Mouse (Mus musculus): Measurements from ENCODE around the gene A030005L19Rik. TPM values are rescaled to one million over a fixed set of nuclear protein-coding genes. Genes with fewer than 3 reads are reported as not detected.
"Not testable (repeated sequence)": the region's sequence is repeated elsewhere in the genome, so short reads cannot be mapped to it uniquely, and the experiment has no call there.

Gene A030005L19Rik
- polyA plus RNA-seq, 1 experiment = 1.6 TPM

DNA sequence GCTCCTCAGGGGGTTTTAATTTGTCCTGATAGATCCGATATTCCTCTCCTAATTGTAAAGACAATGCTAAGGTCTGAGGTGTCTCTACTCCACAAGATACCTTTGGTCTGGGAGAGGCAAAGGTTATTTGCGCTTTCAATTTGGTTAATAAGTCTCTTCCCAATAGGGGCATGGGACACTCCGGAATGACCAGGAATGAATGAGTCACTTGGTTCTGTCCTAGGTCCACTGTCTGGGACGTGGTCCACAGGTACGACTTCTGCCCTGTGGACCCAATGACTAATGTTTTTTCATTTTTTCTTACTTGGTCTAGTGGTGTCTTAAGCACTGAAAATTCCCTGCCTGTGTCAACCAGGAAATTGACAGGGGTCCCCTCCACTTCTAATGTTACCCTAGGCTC, 25.5 kb downstream of the A030005L19Rik start:
- Histone ChIP-seq H3K4me3 (ENCODE audit: insufficient read depth, low read length) (no peak overlapping the region), H3K27ac (ENCODE audit: insufficient read depth, low read depth, low read length) (no peak overlapping the region), H3K4me1 (ENCODE audit: control insufficient read depth, insufficient read depth, low read length) (no peaks in the 10 kb centered on the region)
- no peak for TF ChIP-seq CTCF (IDR thresholded peaks at IDR 0.05; ENCODE audit: low read depth, low read length)
- TF ChIP-seq POLR2A (IDR thresholded peaks at IDR 0.05; ENCODE audit: borderline replicate concordance, low read depth, low read length) = no peak

DNA sequence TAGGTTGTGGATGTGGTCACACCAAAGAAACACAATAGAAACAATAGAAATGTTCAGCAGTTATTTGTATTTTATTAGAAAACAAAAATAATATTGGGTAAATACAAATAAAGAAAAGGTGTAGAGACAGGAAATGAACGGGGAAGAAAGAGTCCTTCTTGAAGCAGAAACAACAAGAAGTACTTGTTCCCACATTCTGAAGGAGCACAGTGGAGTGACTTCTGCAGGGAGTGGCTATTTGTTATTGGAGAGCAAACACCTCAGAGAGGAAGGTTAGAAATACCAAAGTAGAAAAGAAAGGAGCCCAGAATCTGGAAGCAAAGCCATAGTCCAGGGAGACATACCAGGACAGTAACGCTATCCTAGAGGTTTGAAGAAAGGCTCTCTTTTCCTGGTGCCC, 29.4 kb downstream of the A030005L19Rik start:
- not testable (repeated sequence) for H3K4me1 ChIP-seq (ENCODE audit: control insufficient read depth, insufficient read depth, low read length); H3K4me3 ChIP-seq (ENCODE audit: insufficient read depth, low read length); H3K27ac ChIP-seq (ENCODE audit: insufficient read depth, low read depth, low read length)

DNA sequence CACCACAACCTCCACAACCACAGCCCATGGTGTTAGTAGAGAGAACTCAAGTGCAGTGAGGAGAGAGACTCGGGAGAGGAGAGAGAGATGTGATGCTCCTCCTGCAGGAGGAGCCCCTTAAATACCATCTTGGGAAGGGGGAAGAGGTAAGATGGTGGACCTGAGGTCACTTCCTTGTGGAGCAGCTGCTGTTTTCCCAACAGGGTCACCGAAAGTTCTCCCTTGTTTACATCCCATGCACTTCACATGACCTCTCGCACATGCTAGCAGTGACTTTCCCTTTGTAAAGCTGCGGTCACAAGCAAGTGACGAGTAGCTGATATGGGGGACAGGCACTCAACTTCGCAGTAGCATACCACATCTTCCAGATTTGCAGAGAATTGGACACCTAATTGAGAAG, 30.2 kb downstream of the A030005L19Rik start, which contains the start of gene A030003K21Rik:
TSS of gene A030003K21Rik (minus strand) at position 94 of the 400 bp plus-strand sequence.
- H3K27ac ChIP-seq (ENCODE audit: insufficient read depth, low read depth, low read length); H3K4me1 ChIP-seq (ENCODE audit: control insufficient read depth, insufficient read depth, low read length); H3K4me3 ChIP-seq (ENCODE audit: insufficient read depth, low read length): not testable (repeated sequence)

DNA sequence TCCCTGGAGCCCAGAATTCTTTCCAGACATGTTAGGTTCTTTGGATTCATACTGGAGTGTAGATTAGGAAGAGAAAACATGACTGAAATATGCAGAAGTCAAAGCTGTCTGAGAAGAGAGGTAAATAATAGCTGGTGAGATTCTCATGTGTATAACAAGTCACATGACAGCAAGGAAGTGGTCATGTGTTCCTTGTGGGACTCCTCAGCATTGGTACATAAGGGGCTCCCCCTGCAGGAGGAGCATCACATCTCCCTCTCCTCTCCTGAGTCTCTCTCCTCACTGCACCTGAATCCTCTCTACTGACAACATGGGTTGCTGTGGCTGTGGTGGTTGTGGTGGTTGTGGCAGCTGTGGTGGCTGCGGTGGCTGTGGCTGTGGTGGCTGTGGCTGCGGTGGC, 32.9 kb downstream of the A030005L19Rik start:
- not testable (repeated sequence) for H3K4me1 ChIP-seq (ENCODE audit: control insufficient read depth, insufficient read depth, low read length); H3K4me3 ChIP-seq (ENCODE audit: insufficient read depth, low read length); H3K27ac ChIP-seq (ENCODE audit: insufficient read depth, low read depth, low read length)

DNA sequence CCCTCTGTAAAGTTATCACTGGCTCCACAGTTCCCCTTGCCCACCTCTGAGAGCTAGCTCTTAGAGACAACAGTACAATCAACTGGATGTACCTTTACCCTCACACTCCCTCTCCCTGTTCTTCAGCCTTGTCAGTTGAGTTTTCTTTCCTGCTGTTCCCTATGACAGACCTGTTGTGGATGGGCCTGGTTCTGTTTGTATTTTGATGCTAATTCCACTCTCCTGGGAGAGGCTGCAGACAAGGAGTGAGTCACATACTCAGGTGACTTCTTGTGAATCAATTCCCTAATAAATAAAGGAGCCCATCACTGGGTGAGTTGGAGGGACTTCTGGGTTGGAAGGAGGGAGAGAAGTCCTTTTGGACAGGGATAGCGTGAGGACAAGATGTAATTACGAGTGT, 35.5 kb downstream of the A030005L19Rik start:
- TF ChIP-seq CTCF (IDR thresholded peaks at IDR 0.05; ENCODE audit: low read depth, low read length) = no peak
- TF ChIP-seq POLR2A (IDR thresholded peaks at IDR 0.05; ENCODE audit: borderline replicate concordance, low read depth, low read length) = no peak
- Histone ChIP-seq H3K4me3 (ENCODE audit: insufficient read depth, low read length) (no peak overlapping the region), H3K27ac (ENCODE audit: insufficient read depth, low read depth, low read length) (no peak overlapping the region), H3K4me1 (ENCODE audit: control insufficient read depth, insufficient read depth, low read length) (peaks cover 3% of the 10 kb centered on the region)

DNA sequence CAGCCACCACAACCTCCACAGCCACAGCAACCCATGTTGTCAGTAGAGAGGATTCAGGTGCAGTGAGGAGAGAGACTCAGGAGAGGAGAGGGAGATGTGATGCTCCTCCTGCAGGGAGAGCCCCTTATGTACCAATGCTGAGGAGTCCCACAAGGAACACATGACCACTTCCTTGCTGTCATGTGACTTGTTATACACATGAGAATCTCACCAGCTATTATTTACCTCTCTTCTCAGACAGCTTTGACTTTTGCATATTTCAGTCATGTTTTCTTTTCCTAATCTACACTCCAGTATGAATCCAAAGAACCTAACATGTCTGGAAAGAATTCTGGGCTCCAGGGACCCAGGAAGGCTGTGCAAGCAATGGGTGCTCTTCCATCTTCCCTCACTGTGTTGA, 42.8 kb downstream of the A030005L19Rik start, which contains the start of gene Gm7544:
TSS of gene Gm7544 (minus strand) at position 101 of the 400 bp plus-strand sequence.
- not testable (repeated sequence) for H3K27ac ChIP-seq (ENCODE audit: insufficient read depth, low read depth, low read length); H3K4me3 ChIP-seq (ENCODE audit: insufficient read depth, low read length); H3K4me1 ChIP-seq (ENCODE audit: control insufficient read depth, insufficient read depth, low read length)

DNA sequence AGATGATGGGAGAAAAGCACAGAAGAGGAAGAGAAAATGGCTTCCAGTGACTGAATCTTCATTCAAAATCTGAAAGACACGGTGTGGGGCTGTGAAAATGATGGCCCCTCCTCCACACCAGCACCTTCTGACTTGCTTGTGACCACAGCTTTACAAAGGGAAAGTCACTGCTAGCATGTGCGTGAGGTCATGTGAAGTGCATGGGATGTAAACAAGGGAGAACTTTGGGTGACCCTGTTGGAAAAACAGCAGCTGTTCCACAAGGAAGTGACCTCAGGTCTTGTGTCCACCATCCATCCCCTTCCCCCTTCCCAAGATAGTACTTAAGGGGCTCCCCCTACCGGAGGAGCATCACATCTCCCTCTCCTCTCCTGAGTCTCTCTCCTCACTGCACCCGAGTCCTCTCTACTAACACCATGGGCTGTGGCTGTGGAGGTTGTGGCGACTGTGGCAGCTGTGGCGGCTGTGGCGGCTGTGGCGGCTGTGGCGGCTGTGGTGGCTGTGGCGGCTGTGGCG, 46.8 kb downstream of the A030005L19Rik start, which contains the start of gene Gm47955:
TSS of gene Gm47955 (plus strand) at position 417 of the 516 bp plus-strand sequence.
- Histone ChIP-seq H3K27ac (ENCODE audit: insufficient read depth, low read depth, low read length) (no peak within 1 kb of the TSS), H3K4me1 (ENCODE audit: control insufficient read depth, insufficient read depth, low read length) (no peaks in the 10 kb centered on the region), H3K4me3 (ENCODE audit: insufficient read depth, low read length) (no peak within 1 kb of the TSS)
- TF ChIP-seq CTCF (IDR thresholded peaks at IDR 0.05; ENCODE audit: low read depth, low read length) (no peak), POLR2A (IDR thresholded peaks at IDR 0.05; ENCODE audit: borderline replicate concordance, low read depth, low read length) (no peak)

Other genes with a start within 250 kb of the A030005L19Rik start
- gene Mff, start 188.4 kb upstream of the A030005L19Rik start, polyA plus RNA-seq (2012; ENCODE audit: insufficient read depth, insufficient read length, missing spikeins) = 109 and 112 TPM in 2 replicates
- gene Tm4sf20, start 144.9 kb upstream of the A030005L19Rik start, polyA plus RNA-seq (2012; ENCODE audit: insufficient read depth, insufficient read length, missing spikeins) = not detected in 2 replicates
- gene Gm47791, start 142.1 kb upstream of the A030005L19Rik start, polyA plus RNA-seq (2012; ENCODE audit: insufficient read depth, insufficient read length, missing spikeins) = not detected in 2 replicates
- gene Agfg1, start 73.8 kb upstream of the A030005L19Rik start, polyA plus RNA-seq (2012; ENCODE audit: insufficient read depth, insufficient read length, missing spikeins) = 31.8 and 38.3 TPM in 2 replicates
- gene A030014E15Rik, start 11.6 kb downstream of the A030005L19Rik start, polyA plus RNA-seq (2012; ENCODE audit: insufficient read depth, insufficient read length, missing spikeins) = not detected in 2 replicates
- not detected in 2 replicates for gene Gm6217, start 18.1 kb downstream of the A030005L19Rik start, polyA plus RNA-seq (2012; ENCODE audit: insufficient read depth, insufficient read length, missing spikeins)
- gene A030003K21Rik, start 30.1 kb downstream of the A030005L19Rik start, polyA plus RNA-seq (2012; ENCODE audit: insufficient read depth, insufficient read length, missing spikeins) = not detected in 2 replicates
- not detected in 2 replicates for gene Gm7544, start 42.7 kb downstream of the A030005L19Rik start, polyA plus RNA-seq (2012; ENCODE audit: insufficient read depth, insufficient read length, missing spikeins)
- gene Gm47955, start 47.0 kb downstream of the A030005L19Rik start, polyA plus RNA-seq (2012; ENCODE audit: insufficient read depth, insufficient read length, missing spikeins) = not detected in 2 replicates
- gene Gm47959, start 87.2 kb downstream of the A030005L19Rik start, polyA plus RNA-seq (2012; ENCODE audit: insufficient read depth, insufficient read length, missing spikeins) = not detected in 2 replicates
- not detected in 2 replicates for gene Slc19a3, start 125.1 kb downstream of the A030005L19Rik start, polyA plus RNA-seq (2012; ENCODE audit: insufficient read depth, insufficient read length, missing spikeins)
- not detected in 2 replicates for gene Krtap28-10, start 129.2 kb downstream of the A030005L19Rik start, polyA plus RNA-seq (2012; ENCODE audit: insufficient read depth, insufficient read length, missing spikeins)
- gene Gm47969, start 131.6 kb downstream of the A030005L19Rik start, polyA plus RNA-seq (2012; ENCODE audit: insufficient read depth, insufficient read length, missing spikeins) = not detected in 2 replicates
- gene A030005K14Rik, start 146.1 kb downstream of the A030005L19Rik start, polyA plus RNA-seq (2012; ENCODE audit: insufficient read depth, insufficient read length, missing spikeins) = not detected in 2 replicates
- gene Krtap28-13, start 147.6 kb downstream of the A030005L19Rik start, polyA plus RNA-seq (2012; ENCODE audit: insufficient read depth, insufficient read length, missing spikeins) = not detected in 2 replicates
- gene Ccl20, start 203.4 kb downstream of the A030005L19Rik start, polyA plus RNA-seq (2012; ENCODE audit: insufficient read depth, insufficient read length, missing spikeins) = not detected in 2 replicates
- gene Daw1, start 246.4 kb downstream of the A030005L19Rik start, polyA plus RNA-seq (2012; ENCODE audit: insufficient read depth, insufficient read length, missing spikeins) = not detected in 2 replicates

Data from bone marrow macrophage, adult 2 months (primary cell).